Comparison of ENCODE assay signal across 9 mouse cellular contexts in genomic region chr5:149642366-149642765, GRCm38 (mm10). TPM values are rescaled to one million over a fixed set of nuclear protein-coding genes. Genes with fewer than 3 reads are reported as not detected.
DNase-seq lines count a peak whose midpoint lies in the region; ATAC-seq and TF ChIP-seq lines count a peak whose summit lies in the region.
"Had no signal": no experiment of that assay in that cellular context is flagged by ENCODE, and none has a peak within 500 bp of the region (broad histone marks: within the 10 kb centered on the region; RNA-seq: fewer than 3 reads in every experiment).

No protein-coding gene starts in this region.

- H3K4me3 ChIP-seq in erythroblast, embryonic 14.5 days (replicated peaks) = peak overlapping the region; percentile 42
- no peak overlapping the region for H3K4me3 ChIP-seq in lung, embryonic 14.5 days (ENCODE audit: low read depth, low read length)
- no peak overlapping the region for H3K4me3 ChIP-seq in embryonic facial prominence, embryonic 11.5 days (ENCODE audit: low read depth, low read length)
- H3K4me3 ChIP-seq in midbrain, postnatal 0 days (ENCODE audit: low read depth, low read length) = no peak overlapping the region

- H3K4me1 ChIP-seq in erythroblast, embryonic 14.5 days (ENCODE audit: control insufficient read depth) = peaks cover 51% of the 10 kb centered on the region
- 0 out of 2 replicates have a peak, but pooled peaks cover under 1% of the 10 kb centered on the region for H3K4me1 ChIP-seq in lung, embryonic 14.5 days (ENCODE audit: insufficient read depth)
- no peaks in the 10 kb centered on the region for H3K4me1 ChIP-seq in embryonic facial prominence, embryonic 11.5 days (ENCODE audit: control insufficient read depth, insufficient read depth, low read length)
- no peaks in the 10 kb centered on the region; the same call in 1 of the 2 replicates for H3K4me1 ChIP-seq in midbrain, postnatal 0 days (ENCODE audit: insufficient read depth, low read length)

- no peak overlapping the region for H3K27ac ChIP-seq in lung, embryonic 14.5 days (ENCODE audit: low read depth)
- no peak overlapping the region for H3K27ac ChIP-seq in embryonic facial prominence, embryonic 11.5 days (replicated peaks; ENCODE audit: low read depth, low read length)
- H3K27ac ChIP-seq in midbrain, postnatal 0 days (ENCODE audit: low read depth, low read length) = no peak overlapping the region

- H3K9me3 ChIP-seq in erythroblast, embryonic 14.5 days (ENCODE audit: control insufficient read depth, low read length) = no peaks in the 10 kb centered on the region
- no peaks in the 10 kb centered on the region for H3K9me3 ChIP-seq in lung, embryonic 14.5 days (ENCODE audit: low read depth, low read length)
- H3K9me3 ChIP-seq in embryonic facial prominence, embryonic 11.5 days (replicated peaks; ENCODE audit: control insufficient read depth, low read length) = no peaks in the 10 kb centered on the region
- H3K9me3 ChIP-seq in midbrain, postnatal 0 days (ENCODE audit: low read length) = no peaks in the 10 kb centered on the region

- no peak overlapping the region for H3K4me2 ChIP-seq in lung, embryonic 14.5 days
- no peak overlapping the region for H3K4me2 ChIP-seq in embryonic facial prominence, embryonic 11.5 days (ENCODE audit: low read depth, low read length)
- H3K4me2 ChIP-seq in midbrain, postnatal 0 days (ENCODE audit: low read depth, low read length, poor library complexity, severe bottlenecking) = no peak overlapping the region

- no peaks in the 10 kb centered on the region for H3K27me3 ChIP-seq in erythroblast, embryonic 14.5 days (ENCODE audit: control insufficient read depth)
- H3K27me3 ChIP-seq in lung, embryonic 14.5 days (ENCODE audit: insufficient read depth, low read length) = no peaks in the 10 kb centered on the region
- H3K27me3 ChIP-seq in embryonic facial prominence, embryonic 11.5 days (ENCODE audit: control insufficient read depth, insufficient read depth, low read length) = no peaks in the 10 kb centered on the region
- H3K27me3 ChIP-seq in midbrain, postnatal 0 days (ENCODE audit: insufficient read depth, low read length) = no peaks in the 10 kb centered on the region

- intact Hi-C loops in left cerebral cortex, postnatal 14 days (cut with DNase I) = loop anchor here (10.0 kb wide), 1 partner anchor 382 kb away; no protein-coding TSS in a partner anchor
- intact Hi-C loops in heart, postnatal 10 days (cut with DNase I) = loop anchor here (10.0 kb wide), 1 partner anchor 212 kb away; no protein-coding TSS in a partner anchor

- no peaks in the 10 kb centered on the region for H3K36me3 ChIP-seq in erythroblast, embryonic 14.5 days (ENCODE audit: control insufficient read depth)
- H3K36me3 ChIP-seq in lung, embryonic 14.5 days (ENCODE audit: insufficient read depth) = no peaks in the 10 kb centered on the region
- H3K36me3 ChIP-seq in embryonic facial prominence, embryonic 11.5 days (replicated peaks; ENCODE audit: control insufficient read depth, insufficient read depth, low read depth, low read length) = no peaks in the 10 kb centered on the region
- no peaks in the 10 kb centered on the region for H3K36me3 ChIP-seq in midbrain, postnatal 0 days (ENCODE audit: insufficient read depth, low read length)

- no peak overlapping the region for H3K9ac ChIP-seq in lung, embryonic 14.5 days
- no peak overlapping the region for H3K9ac ChIP-seq in embryonic facial prominence, embryonic 11.5 days (replicated peaks; ENCODE audit: low read length)
- H3K9ac ChIP-seq in midbrain, postnatal 0 days (replicated peaks; ENCODE audit: low read length, poor library complexity, severe bottlenecking) = no peak overlapping the region

- TF ChIP-seq CTCF in lung, embryonic 14.5 days (IDR thresholded peaks at IDR 0.05; ENCODE audit: low read depth) = peak; percentile 54
- TF ChIP-seq CTCF in midbrain, postnatal 0 days (IDR thresholded peaks at IDR 0.05) = peak; percentile 78

- WGBS in lung, embryonic 14.5 days = 44% methylated on average over 6 of the region's 6 CpGs
- WGBS in embryonic facial prominence, embryonic 11.5 days = 57% methylated on average over 6 of the region's 6 CpGs
- 48% methylated on average over 6 of the region's 6 CpGs for WGBS in midbrain, postnatal 0 days

- DNase-seq in lung, embryonic 14.5 days = peak; percentile 39
- no peak for DNase-seq in lung, postnatal 4 days
- DNase-seq in embryonic facial prominence, embryonic 11.5 days (ENCODE audit: low spot score) = peak; percentile 42
- DNase-seq in midbrain, postnatal 0 days (ENCODE audit: low spot score) = peak; percentile 51
- DNase-seq in left cerebral cortex, postnatal 14 days (ENCODE audit: low spot score in 2 of 2) = no peak
- DNase-seq in heart, postnatal 10 days = no peak
- DNase-seq: B cell, adult 2 months had no signal

- no peak for ATAC-seq in erythroblast, adult 5-6 weeks (replicated peaks; ENCODE audit: low FRiP score, poor library complexity, severe bottlenecking)
- ATAC-seq in lung, embryonic 14.5 days (ENCODE audit: insufficient read depth) = peak; percentile 55; the same call in 1 of the 2 replicates
- no peak for ATAC-seq in embryonic facial prominence, embryonic 11.5 days (replicated peaks; ENCODE audit: insufficient number of reproducible peaks, low FRiP score, low TSS enrichment, low read depth)
- no peak for ATAC-seq in midbrain, postnatal 0 days (ENCODE audit: low FRiP score)

RNA-seq across cellular contexts. Expression of gene Hsph1, which starts 6.2 kb away (rescaled TPM):
- 2.4 and 2.8 TPM in 2 replicates for polyA plus RNA-seq in erythroblast, embryonic 14.5 days (2012)
- 22.4 and 23.6 TPM in 2 replicates for total RNA-seq in erythroblast, adult 5-6 weeks (2015; ENCODE audit: low replicate concordance)
- total RNA-seq in erythroblast, adult 5-6 weeks (2017; ENCODE audit: low replicate concordance) = 16.6 and 19.0 TPM in 2 replicates
- polyA plus RNA-seq in lung, embryonic 14.5 days (2014; fragmentation: Nextera tagmentation; extraction: Ambion mirVana) = 57.0 and 57.4 TPM in 2 replicates
- polyA plus RNA-seq in embryonic facial prominence, embryonic 11.5 days (2014; fragmentation: Nextera tagmentation; extraction: Ambion mirVana) = 129 and 131 TPM in 2 replicates
- total RNA-seq in midbrain, postnatal 0 days (2014; rRNA removed) = 28.5 and 38.1 TPM in 2 replicates
- 66.6 and 74.1 TPM in 2 replicates for polyA plus RNA-seq in midbrain, postnatal 0 days (2015; fragmentation: Nextera tagmentation; extraction: Ambion mirVana)
- total RNA-seq in left cerebral cortex, postnatal 14 days (2021) = 100 to 1,000 TPM; 251 to 280 TPM
- total RNA-seq in heart, postnatal 10 days (2021) = 10 to 100 TPM; 14.2 to 20.8 TPM

RNA-seq across cellular contexts. Expression of gene B3glct, which starts 35.7 kb away (rescaled TPM):
- 0.25 and 0.56 TPM in 2 replicates for polyA plus RNA-seq in erythroblast, embryonic 14.5 days (2012)
- 6.7 and 11.9 TPM in 2 replicates for total RNA-seq in erythroblast, adult 5-6 weeks (2015; ENCODE audit: low replicate concordance)
- total RNA-seq in erythroblast, adult 5-6 weeks (2017; ENCODE audit: low replicate concordance) = 0.68 and 1.4 TPM in 2 replicates
- polyA plus RNA-seq in lung, embryonic 14.5 days (2014; fragmentation: Nextera tagmentation; extraction: Ambion mirVana) = 19.1 and 19.2 TPM in 2 replicates
- 16.8 and 19.0 TPM in 2 replicates for polyA plus RNA-seq in embryonic facial prominence, embryonic 11.5 days (2014; fragmentation: Nextera tagmentation; extraction: Ambion mirVana)
- 25.6 and 32.2 TPM in 2 replicates for total RNA-seq in midbrain, postnatal 0 days (2014; rRNA removed)
- polyA plus RNA-seq in midbrain, postnatal 0 days (2015; fragmentation: Nextera tagmentation; extraction: Ambion mirVana) = 18.1 TPM in 2 replicates
- total RNA-seq in left cerebral cortex, postnatal 14 days (2021) = 10 to 100 TPM; 16.6 to 19.3 TPM
- total RNA-seq in heart, postnatal 10 days (2021) = 1 to 10 TPM; 9.7 to 10.0 TPM

Comparison
In these comparisons a context has a peak if more than half of its experiments do, and no peak if none do; other contexts are left out.
1. DNase-seq: peak in lung, embryonic 14.5 days (single experiment), embryonic facial prominence, embryonic 11.5 days (single experiment) and midbrain, postnatal 0 days (single experiment); none in lung, postnatal 4 days (0 of 2), left cerebral cortex, postnatal 14 days (0 of 2) and heart, postnatal 10 days (0 of 2).